Mouse (Mus musculus) c-Kit-negative CD71-positive TER-119-positive erythroid progenitor cells, embryonic 14.5 days (primary cell): Measurements from ENCODE around the gene Mrps12.
"Not testable (repeated sequence)": the region's sequence is repeated elsewhere in the genome, so short reads cannot be mapped to it uniquely, and the experiment has no call there.

Source experiments
- DNase-seq: peaks from one replicate; pipeline ENCODE4 v3.0.0-alpha.2; 2013; ENCODE audit warnings: low read depth, low spot score

The Mrps12 gene

GRCm38 (mm10) chr7:28709454-28709853 is 32.2 kb downstream of the Mrps12 start:
- DNase-seq: no peak

- DNase-seq: no peak
Observed at GRCm38 (mm10) chr7:28702601-28703143, 38.9 kb downstream of the Mrps12 start.

GRCm38 (mm10) chr7:28701306-28701705 is 40.3 kb downstream of the Mrps12 start:
- DNase-seq: not testable (repeated sequence)

GRCm38 (mm10) chr7:28700269-28700668 is 41.4 kb downstream of the Mrps12 start:
- no peak for DNase-seq

- no peak for DNase-seq
Observed at GRCm38 (mm10) chr7:28697277-28697676, 44.3 kb downstream of the Mrps12 start.

GRCm38 (mm10) chr7:28694966-28695511 is 46.6 kb downstream of the Mrps12 start:
- DNase-seq: no peak

GRCm38 (mm10) chr7:28694423-28694822 is 47.2 kb downstream of the Mrps12 start:
- no peak for DNase-seq

GRCm38 (mm10) chr7:28693321-28693966 is 48.2 kb downstream of the Mrps12 start:
- DNase-seq: peak; percentile 1

GRCm38 (mm10) chr7:28692545-28693320 is 48.9 kb downstream of the Mrps12 start, which contains the start of gene Fbxo27:
Gene Fbxo27, plus strand, starts transcription at chr7:28692849.
- DNase-seq: no peak

- no peak for DNase-seq
Observed at GRCm38 (mm10) chr7:28691075-28691474, 50.5 kb downstream of the Mrps12 start.
